8 mouse cellular contexts compared by ENCODE assay signal in genomic region chr10:30810967-30811293, GRCm38 (mm10). TPM values are rescaled to one million over a fixed set of nuclear protein-coding genes. Genes with fewer than 3 reads are reported as not detected.
DNase-seq lines count a peak whose midpoint lies in the region; ATAC-seq and TF ChIP-seq lines count a peak whose summit lies in the region.

No protein-coding gene starts in this region.

- H3K4me3 ChIP-seq in embryonic facial prominence, embryonic 11.5 days (ENCODE audit: low read depth, low read length), result peak overlapping the region; percentile 14; the same call in 1 of the 2 replicates
- H3K4me3 ChIP-seq in limb, embryonic 12.5 days (replicated peaks), result peak overlapping the region; percentile 33
- peak overlapping the region; percentile 45 for H3K4me3 ChIP-seq in midbrain, embryonic 15.5 days
- peak overlapping the region; percentile 51 for H3K4me3 ChIP-seq in spleen, adult 2 months (ENCODE audit: extremely low read depth, insufficient read depth, insufficient read length)

- no peak overlapping the region for H3K9ac ChIP-seq in embryonic facial prominence, embryonic 11.5 days (replicated peaks; ENCODE audit: low read length)
- no peak overlapping the region for H3K9ac ChIP-seq in limb, embryonic 12.5 days (replicated peaks)
- H3K9ac ChIP-seq in midbrain, embryonic 15.5 days, result peak overlapping the region; percentile 48

- no peak for TF ChIP-seq POLR2A in spleen, adult 2 months (IDR thresholded peaks at IDR 0.05; ENCODE audit: low read depth, low read length)

- no peaks in the 10 kb centered on the region for H3K9me3 ChIP-seq in embryonic facial prominence, embryonic 11.5 days (replicated peaks; ENCODE audit: control insufficient read depth, low read length)
- H3K9me3 ChIP-seq in limb, embryonic 12.5 days, result no peaks in the 10 kb centered on the region; the same call in 1 of the 2 replicates
- no peaks in the 10 kb centered on the region for H3K9me3 ChIP-seq in midbrain, embryonic 15.5 days

- H3K27me3 ChIP-seq in embryonic facial prominence, embryonic 11.5 days (ENCODE audit: control insufficient read depth, insufficient read depth, low read length), result no peaks in the 10 kb centered on the region
- no peaks in the 10 kb centered on the region for H3K27me3 ChIP-seq in limb, embryonic 12.5 days
- no peaks in the 10 kb centered on the region for H3K27me3 ChIP-seq in midbrain, embryonic 15.5 days (replicated peaks)
- H3K27me3 ChIP-seq in spleen, adult 2 months (ENCODE audit: control insufficient read depth, insufficient read depth, low read length), result no peaks in the 10 kb centered on the region

- DNase-seq in urinary bladder, adult 18-20 months (ENCODE audit: low spot score in 2 of 2), result peak; percentile 57 to 65
- no peak for DNase-seq in urinary bladder, postnatal 10 days (ENCODE audit: low spot score)
- peak; percentile 91 for DNase-seq in embryonic facial prominence, embryonic 11.5 days (ENCODE audit: low spot score)
- DNase-seq in heart, adult 11 months, result peak; percentile 95
- peak; percentile 85 for DNase-seq in kidney, adult 18-20 months
- DNase-seq in spleen, adult 2 months (ENCODE audit: low read depth in 1 of 2, low spot score in 2 of 2), result peak; percentile 49 to 78

- WGBS in embryonic facial prominence, embryonic 11.5 days, result 13% methylated on average over 11 of the region's 11 CpGs
- 11% methylated on average over 11 of the region's 11 CpGs for WGBS in limb, embryonic 12.5 days
- WGBS in midbrain, embryonic 15.5 days, result 8% methylated on average over 11 of the region's 11 CpGs
- 1% methylated on average over 11 of the region's 11 CpGs for WGBS in spleen, adult 2 months

- H3K36me3 ChIP-seq in embryonic facial prominence, embryonic 11.5 days (replicated peaks; ENCODE audit: control insufficient read depth, insufficient read depth, low read depth, low read length), result no peaks in the 10 kb centered on the region
- no peaks in the 10 kb centered on the region for H3K36me3 ChIP-seq in limb, embryonic 12.5 days
- H3K36me3 ChIP-seq in midbrain, embryonic 15.5 days (replicated peaks), result no peaks in the 10 kb centered on the region
- no peaks in the 10 kb centered on the region for H3K36me3 ChIP-seq in spleen, adult 2 months (ENCODE audit: control insufficient read depth, insufficient read depth, low read length)

- no peaks in the 10 kb centered on the region for H3K4me1 ChIP-seq in embryonic facial prominence, embryonic 11.5 days (ENCODE audit: control insufficient read depth, insufficient read depth, low read length)
- H3K4me1 ChIP-seq in limb, embryonic 12.5 days (replicated peaks), result no peaks in the 10 kb centered on the region
- no peaks in the 10 kb centered on the region for H3K4me1 ChIP-seq in midbrain, embryonic 15.5 days
- peaks cover 3% of the 10 kb centered on the region; the same call in 1 of the 2 replicates for H3K4me1 ChIP-seq in spleen, adult 2 months (ENCODE audit: control insufficient read depth, insufficient read depth, insufficient read length)

- ATAC-seq in embryonic facial prominence, embryonic 11.5 days (replicated peaks; ENCODE audit: insufficient number of reproducible peaks, low FRiP score, low TSS enrichment, low read depth), result peak; percentile 96
- peak; percentile 94 for ATAC-seq in limb, embryonic 12.5 days (ENCODE audit: insufficient number of reproducible peaks, insufficient read depth, low FRiP score, low TSS enrichment, low read depth)
- ATAC-seq in midbrain, embryonic 15.5 days (replicated peaks), result peak; percentile 99

- TF ChIP-seq CTCF in spleen, adult 2 months (IDR thresholded peaks at IDR 0.05; ENCODE audit: extremely low read depth, insufficient read depth, insufficient read length, insufficient replicate concordance), result peak; percentile 35; the same call in 1 of the 2 replicates

- H3K27ac ChIP-seq in embryonic facial prominence, embryonic 11.5 days (replicated peaks; ENCODE audit: low read depth, low read length), result no peak overlapping the region
- H3K27ac ChIP-seq in limb, embryonic 12.5 days, result no peak overlapping the region
- peak overlapping the region; percentile 70 for H3K27ac ChIP-seq in midbrain, embryonic 15.5 days
- H3K27ac ChIP-seq in spleen, adult 2 months (ENCODE audit: insufficient read depth, low read length), result no peak overlapping the region

- H3K4me2 ChIP-seq in embryonic facial prominence, embryonic 11.5 days (ENCODE audit: low read depth, low read length), result no peak overlapping the region
- H3K4me2 ChIP-seq in limb, embryonic 12.5 days, result peak overlapping the region; percentile 45
- H3K4me2 ChIP-seq in midbrain, embryonic 15.5 days, result peak overlapping the region; percentile 45

RNA-seq across cellular contexts. Expression of gene Ncoa7, which starts 7.8 kb away (rescaled TPM):
- polyA plus RNA-seq in embryonic facial prominence, embryonic 11.5 days (2014; fragmentation: Nextera tagmentation; extraction: Ambion mirVana), result 9.7 and 10.3 TPM in 2 replicates
- polyA plus RNA-seq in limb, embryonic 12.5 days (2016; fragmentation: Nextera tagmentation; extraction: Ambion mirVana), result 10.1 and 11.3 TPM in 2 replicates
- polyA plus RNA-seq in midbrain, embryonic 15.5 days (2015; fragmentation: Nextera tagmentation; extraction: Ambion mirVana), result 18.0 and 19.8 TPM in 2 replicates
- polyA plus RNA-seq in spleen, adult 2 months (2012; rRNA removed), result 3.7 and 3.8 TPM in 2 replicates

RNA-seq across cellular contexts. Expression of gene Hey2, which starts 31.7 kb away (rescaled TPM):
- 6.6 and 7.1 TPM in 2 replicates for polyA plus RNA-seq in embryonic facial prominence, embryonic 11.5 days (2014; fragmentation: Nextera tagmentation; extraction: Ambion mirVana)
- 2.2 TPM in 2 replicates for polyA plus RNA-seq in limb, embryonic 12.5 days (2016; fragmentation: Nextera tagmentation; extraction: Ambion mirVana)
- polyA plus RNA-seq in midbrain, embryonic 15.5 days (2015; fragmentation: Nextera tagmentation; extraction: Ambion mirVana), result 3.5 and 3.7 TPM in 2 replicates
- 2.2 and 2.9 TPM in 2 replicates for polyA plus RNA-seq in spleen, adult 2 months (2012; rRNA removed)
